Mouse (Mus musculus): ENCODE results near the gene Thap12. TPM values are rescaled to one million over a fixed set of nuclear protein-coding genes. Genes with fewer than 3 reads are reported as not detected.
A peak's percentile ranks its signal among the peaks of the same experiment; 100 is the strongest.

Thap12 gene
- total RNA-seq, 1 experiment from 2014 or later, result 62.3 TPM

GRCm38 (mm10) chr7:98698041-98698440 lies 4.9 kb upstream of the Thap12 start:
- no peak for DNase-seq

DNA sequence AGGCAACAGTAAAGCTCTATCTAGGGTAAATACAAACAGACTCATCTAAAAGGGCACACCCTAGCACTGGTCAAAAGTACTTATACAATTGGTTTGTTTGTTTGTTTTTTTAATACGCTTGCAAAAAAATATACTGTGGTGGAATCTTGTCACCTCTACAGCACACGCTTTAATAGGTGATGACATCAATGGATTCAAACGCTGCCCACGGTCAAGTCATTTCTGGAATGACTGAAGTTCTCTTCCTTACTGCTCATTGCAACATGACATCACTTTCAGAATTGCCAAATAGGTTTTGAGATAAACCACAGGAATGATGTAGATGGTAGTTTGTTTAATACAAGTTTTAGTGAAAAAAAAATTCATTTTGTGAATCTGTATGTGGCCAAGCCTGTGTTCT lies 4.3 kb upstream of the Thap12 start:
- no peak for DNase-seq

DNA sequence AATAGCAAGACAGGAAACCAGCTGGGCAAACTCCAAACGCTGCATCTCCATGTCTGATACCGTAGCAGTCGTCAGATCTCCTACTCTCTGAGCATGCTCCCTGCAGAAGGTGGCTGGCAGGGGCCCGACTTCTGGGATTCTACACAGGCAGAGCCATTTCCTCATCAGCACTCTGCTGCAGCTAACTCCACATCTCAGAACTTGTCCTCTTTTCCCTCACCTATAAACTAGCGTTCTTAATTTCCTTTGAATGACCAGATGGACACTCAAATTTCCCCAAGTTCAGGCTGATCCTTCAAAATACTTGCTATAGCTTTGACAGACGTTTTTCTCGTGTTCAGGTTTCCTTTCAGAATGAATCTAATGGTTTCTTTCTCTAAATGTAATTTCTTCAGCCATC lies 1.1 kb upstream of the Thap12 start:
- DNase-seq, result peak; percentile 33

- peak; percentile 66 for DNase-seq
These were observed 520 bp downstream of the Thap12 start for GRCm38 (mm10) chr7:98703365-98703881.

DNA sequence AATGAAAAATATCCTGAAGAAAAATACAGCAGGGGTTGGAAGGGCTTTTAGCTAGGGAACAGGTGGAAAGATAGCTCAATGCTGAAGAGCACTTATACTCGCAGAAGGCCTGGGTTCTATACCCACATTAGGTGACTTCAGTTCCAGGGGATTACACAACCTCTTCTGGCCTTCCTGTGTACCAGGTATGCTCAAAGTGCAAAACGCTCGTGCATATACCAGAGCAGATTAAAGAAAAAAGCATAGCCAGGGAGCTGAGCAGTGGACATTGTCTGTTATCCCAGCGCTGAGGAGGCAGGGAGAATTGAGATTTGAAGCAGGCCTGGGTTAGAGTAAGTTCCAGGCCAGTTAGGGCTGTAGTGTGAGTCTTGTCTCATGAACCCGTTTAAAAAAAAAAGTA lies 1.4 kb downstream of the Thap12 start:
- DNase-seq, result no peak

- no peak for DNase-seq
These were observed 10.8 kb downstream of the Thap12 start for GRCm38 (mm10) chr7:98713661-98714060.

- DNase-seq, result no peak
These were observed 14.5 kb downstream of the Thap12 start for GRCm38 (mm10) chr7:98717438-98717837.

GRCm38 (mm10) chr7:98719761-98720160 lies 16.9 kb downstream of the Thap12 start:
- no peak for DNase-seq

DNA sequence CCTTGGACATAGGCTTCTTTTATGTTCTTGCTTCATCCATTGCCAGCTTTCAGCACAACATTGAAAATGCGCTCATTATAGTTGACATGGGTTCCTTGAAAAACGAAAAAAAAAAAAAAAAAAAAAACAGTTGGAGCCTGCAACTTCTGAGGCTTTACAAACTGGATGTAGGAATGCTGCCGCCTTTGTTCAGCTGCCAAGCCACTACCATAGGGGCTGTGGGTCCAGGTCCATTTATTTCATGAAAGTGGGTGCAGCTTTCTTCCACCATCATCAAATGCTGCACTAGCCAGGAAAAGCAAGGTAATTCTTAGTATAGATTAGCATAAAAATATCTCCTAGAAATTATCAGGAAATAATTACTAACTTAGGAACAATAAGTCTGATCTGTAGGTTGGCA lies 17.8 kb downstream of the Thap12 start:
- no peak for DNase-seq

DNA sequence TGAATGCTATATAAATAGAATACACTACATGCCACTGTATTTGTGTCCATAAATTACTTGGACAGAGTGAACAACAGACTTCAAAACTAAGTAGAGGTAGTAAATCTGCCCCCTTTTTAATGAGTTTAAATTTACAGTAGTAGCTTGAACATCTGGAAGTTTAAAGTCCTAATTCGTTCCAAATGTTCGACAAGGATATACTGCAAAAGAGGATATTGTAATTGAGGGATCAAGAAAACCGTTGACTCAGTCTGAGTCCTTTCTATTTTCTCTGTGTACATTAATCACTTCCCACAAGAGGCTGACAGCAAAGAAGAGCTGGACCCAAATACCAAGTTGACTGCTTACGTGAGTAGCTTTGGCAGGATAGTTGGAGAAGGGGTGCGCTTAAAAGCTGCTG lies 18.3 kb downstream of the Thap12 start:
- no peak for DNase-seq

GRCm38 (mm10) chr7:98721623-98722022 lies 18.7 kb downstream of the Thap12 start:
- DNase-seq, result no peak

DNA sequence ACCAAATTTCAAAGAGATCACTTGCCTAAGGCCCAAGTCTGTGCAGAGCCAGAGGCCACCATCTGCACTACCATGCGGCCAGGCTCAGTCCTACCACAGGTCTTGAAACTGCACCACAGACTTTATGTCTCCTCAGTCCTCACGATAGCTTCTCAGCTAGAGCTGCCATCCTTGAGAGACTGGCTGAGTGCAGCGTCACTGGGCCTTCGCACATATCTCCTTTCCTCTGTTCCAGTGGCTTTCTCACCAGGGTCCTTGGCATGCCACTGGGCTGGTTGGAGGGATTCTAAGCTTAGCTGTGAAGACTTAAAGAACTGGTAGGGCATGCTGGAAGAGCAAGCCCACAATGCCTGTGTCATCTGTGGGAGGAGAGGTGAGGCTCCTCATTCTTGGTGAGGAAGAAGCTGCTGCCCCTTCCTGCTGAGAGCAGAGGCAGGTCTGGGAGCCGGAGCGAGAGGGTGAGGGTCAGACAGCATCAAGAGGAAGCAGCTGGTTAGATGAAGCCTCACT lies 22.8 kb downstream of the Thap12 start:
- DNase-seq, result no peak

DNA sequence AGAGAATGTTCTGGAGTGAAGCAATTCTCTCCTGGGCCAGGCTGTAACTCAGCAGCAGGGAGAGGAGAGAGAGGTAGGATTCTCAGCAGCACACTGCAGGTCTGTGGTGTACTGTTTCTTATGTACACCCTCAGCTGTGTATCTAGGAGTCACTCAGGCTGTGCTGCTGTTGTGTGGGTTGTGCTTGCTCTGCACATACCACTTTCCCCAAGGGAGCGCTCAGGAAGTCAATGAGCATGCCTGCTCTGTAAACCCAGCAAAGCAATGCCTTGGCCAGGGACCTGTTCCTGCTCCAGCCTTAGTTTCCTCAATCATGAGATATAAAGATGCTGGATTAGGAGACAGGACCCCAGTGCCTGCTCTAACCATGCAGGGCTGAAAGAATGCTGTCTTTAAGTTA lies 25.1 kb downstream of the Thap12 start:
- DNase-seq, result peak; percentile 17

DNA sequence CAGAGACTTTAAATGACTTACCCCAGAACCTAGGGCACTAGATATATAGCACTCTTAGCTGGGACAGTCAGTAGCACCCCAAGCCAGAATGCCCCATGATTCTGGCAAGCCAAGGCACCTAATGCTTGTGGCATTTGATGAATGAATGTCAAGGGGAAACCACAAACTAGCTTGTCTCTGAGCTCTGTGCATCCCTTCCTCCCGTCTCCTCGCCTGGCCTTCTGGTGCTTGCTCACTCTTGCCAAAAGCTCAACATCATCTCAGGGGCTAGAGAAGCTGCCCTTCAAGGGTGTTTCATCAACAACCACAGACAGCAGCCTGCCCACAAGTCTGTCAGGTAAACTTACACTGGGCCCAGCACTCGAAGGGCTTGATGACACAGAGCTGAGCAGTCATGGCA lies 25.6 kb downstream of the Thap12 start:
- DNase-seq, result no peak

- no peak for DNase-seq
These were observed 26.9 kb downstream of the Thap12 start for GRCm38 (mm10) chr7:98729661-98730271.

GRCm38 (mm10) chr7:98733958-98734357 lies 31.1 kb downstream of the Thap12 start:
- no peak for DNase-seq

- no peak for DNase-seq
These were observed 32.0 kb downstream of the Thap12 start for GRCm38 (mm10) chr7:98734876-98735275.

- DNase-seq, result no peak
These were observed 34.1 kb downstream of the Thap12 start for GRCm38 (mm10) chr7:98736780-98737550.

- DNase-seq, result no peak
These were observed 37.5 kb downstream of the Thap12 start for GRCm38 (mm10) chr7:98740363-98740762.

- DNase-seq, result peak; percentile 77
These were observed 40.4 kb downstream of the Thap12 start for GRCm38 (mm10) chr7:98743312-98743711.

DNA sequence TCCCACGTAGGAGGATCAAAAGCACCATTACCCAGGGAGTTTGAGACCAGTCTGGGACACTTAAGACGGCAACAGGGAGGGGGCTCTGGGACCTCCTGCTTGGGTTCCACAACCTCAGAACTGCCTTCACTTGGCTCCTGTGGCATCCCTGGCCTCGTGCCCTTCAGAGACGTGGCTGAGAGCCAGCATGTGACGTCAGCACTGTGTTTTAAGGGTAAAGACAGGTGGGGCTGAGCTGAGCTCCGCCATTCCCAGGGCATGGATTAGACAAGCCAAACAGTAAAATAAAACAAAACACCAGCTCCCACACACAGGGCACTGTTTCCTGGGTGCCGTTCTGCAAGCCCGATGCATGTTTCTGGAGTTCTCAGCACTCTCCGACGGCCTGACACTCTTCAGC lies 47.5 kb downstream of the Thap12 start:
- DNase-seq, result peak; percentile 55

- DNase-seq, result no peak
These were observed 49.8 kb downstream of the Thap12 start for GRCm38 (mm10) chr7:98752680-98753079.

- DNase-seq, result no peak
These were observed 53.1 kb downstream of the Thap12 start for GRCm38 (mm10) chr7:98756050-98756449.

DNA sequence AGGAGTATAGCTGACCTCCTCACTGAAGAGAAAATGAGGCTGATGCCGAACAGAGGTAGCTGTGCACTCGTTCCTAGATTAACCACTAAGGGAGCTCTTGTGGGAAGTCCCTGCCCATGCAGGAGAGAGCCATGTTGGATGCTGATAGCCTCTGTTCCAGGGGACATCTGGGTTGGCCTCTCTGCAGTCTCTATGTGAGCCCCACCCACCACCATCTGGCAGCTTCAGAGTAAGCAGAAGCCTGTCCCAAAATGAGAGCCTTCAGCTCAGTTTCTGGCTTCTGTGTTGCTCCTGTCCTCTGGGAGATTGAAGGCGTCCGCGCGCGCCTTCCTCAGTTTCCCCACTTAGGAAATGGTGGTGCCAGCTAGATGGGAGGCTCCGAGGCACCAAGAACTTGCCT lies 53.7 kb downstream of the Thap12 start:
- DNase-seq, result no peak

Measured in adrenal gland, postnatal 14 days (tissue).